Mouse (Mus musculus): ENCODE measurements around the gene Nle1. TPM values are rescaled to one million over a fixed set of nuclear protein-coding genes. Genes with fewer than 3 reads are reported as not detected.

Gene Nle1
- polyA plus RNA-seq, 1 experiment from 2014 or later, result 32.1 TPM

GRCm38 (mm10) chr11:82908608-82908989, 388 bp upstream of the Nle1 start:
- Histone ChIP-seq H3K9ac (peak overlapping the region; percentile 85; the same call in 1 of the 2 replicates), H3K4me3 (peak overlapping the region; percentile 82; the same call in 1 of the 2 replicates), H3K4me2 (replicated peaks) (peak overlapping the region; percentile 77), H3K27ac (no peak overlapping the region), H3K36me3 (peaks cover 24% of the 10 kb centered on the region), H3K9me3 (replicated peaks) (no peaks in the 10 kb centered on the region), H3K4me1 (peaks cover 7% of the 10 kb centered on the region), H3K27me3 (peaks cover 14% of the 10 kb centered on the region)
- ATAC-seq (ENCODE audit: low FRiP score), result no peak
- WGBS, result 83% methylated on average over 3 of the region's 10 CpGs

- H3K4me1 ChIP-seq, result peaks cover 7% of the 10 kb centered on the region
- 88% methylated on average over 5 of the region's 5 CpGs for WGBS
- H3K9ac ChIP-seq, result no peak overlapping the region
- no peak for ATAC-seq (ENCODE audit: low FRiP score)
- no peaks in the 10 kb centered on the region for H3K9me3 ChIP-seq (replicated peaks)
- H3K4me2 ChIP-seq (replicated peaks), result no peak overlapping the region
- H3K4me3 ChIP-seq, result no peak overlapping the region
- H3K27me3 ChIP-seq, result no peaks in the 10 kb centered on the region; the same call in 1 of the 2 replicates
- peaks cover 52% of the 10 kb centered on the region for H3K36me3 ChIP-seq
- H3K27ac ChIP-seq, result no peak overlapping the region
Measured at GRCm38 (mm10) chr11:82905816-82906215, 2.4 kb downstream of the Nle1 start.

- Histone ChIP-seq H3K27ac (no peak overlapping the region), H3K4me1 (peaks cover 7% of the 10 kb centered on the region), H3K4me3 (no peak overlapping the region), H3K27me3 (no peaks in the 10 kb centered on the region), H3K36me3 (peaks cover 61% of the 10 kb centered on the region), H3K4me2 (replicated peaks) (no peak overlapping the region), H3K9ac (no peak overlapping the region), H3K9me3 (replicated peaks) (no peaks in the 10 kb centered on the region)
- no peak for ATAC-seq (ENCODE audit: low FRiP score)
- WGBS, result 73% methylated on average over 8 of the region's 8 CpGs
Measured at GRCm38 (mm10) chr11:82904952-82905351, 3.3 kb downstream of the Nle1 start.

GRCm38 (mm10) chr11:82901606-82902310, 6.5 kb downstream of the Nle1 start:
- no peak for ATAC-seq (ENCODE audit: low FRiP score)
- Histone ChIP-seq H3K4me2 (replicated peaks) (no peak overlapping the region), H3K36me3 (peaks cover 72% of the 10 kb centered on the region), H3K27me3 (no peaks in the 10 kb centered on the region), H3K9me3 (replicated peaks) (no peaks in the 10 kb centered on the region), H3K9ac (no peak overlapping the region), H3K4me3 (no peak overlapping the region), H3K27ac (no peak overlapping the region), H3K4me1 (no peaks in the 10 kb centered on the region)
- WGBS, result 91% methylated on average over 20 of the region's 20 CpGs

GRCm38 (mm10) chr11:82899720-82900119, 8.5 kb downstream of the Nle1 start:
- no peak overlapping the region for H3K4me3 ChIP-seq
- H3K4me1 ChIP-seq, result no peaks in the 10 kb centered on the region
- peaks cover 59% of the 10 kb centered on the region for H3K36me3 ChIP-seq
- 93% methylated on average over 5 of the region's 5 CpGs for WGBS
- no peak overlapping the region for H3K27ac ChIP-seq
- no peaks in the 10 kb centered on the region for H3K9me3 ChIP-seq (replicated peaks)
- no peak for ATAC-seq (ENCODE audit: low FRiP score)
- H3K27me3 ChIP-seq, result no peaks in the 10 kb centered on the region
- no peak overlapping the region for H3K9ac ChIP-seq
- no peak overlapping the region for H3K4me2 ChIP-seq (replicated peaks)

GRCm38 (mm10) chr11:82897478-82897877, 10.7 kb downstream of the Nle1 start:
- peaks cover 36% of the 10 kb centered on the region for H3K36me3 ChIP-seq
- H3K4me3 ChIP-seq, result no peak overlapping the region
- H3K9me3 ChIP-seq (replicated peaks), result no peaks in the 10 kb centered on the region
- ATAC-seq (ENCODE audit: low FRiP score), result no peak
- no peak overlapping the region for H3K4me2 ChIP-seq (replicated peaks)
- no peak overlapping the region for H3K9ac ChIP-seq
- no peaks in the 10 kb centered on the region for H3K27me3 ChIP-seq
- 85% methylated on average over 10 of the region's 10 CpGs for WGBS
- H3K27ac ChIP-seq, result no peak overlapping the region
- no peaks in the 10 kb centered on the region for H3K4me1 ChIP-seq

- WGBS, result 59% methylated on average over 7 of the region's 7 CpGs
- H3K27ac ChIP-seq, result no peak within 1 kb of the TSS
- H3K9ac ChIP-seq, result peak within 1 kb of the TSS; percentile 32; the same call in 1 of the 2 replicates
- no peak within 1 kb of the TSS for H3K4me3 ChIP-seq
- peaks cover 19% of the 10 kb centered on the region for H3K4me1 ChIP-seq
- no peaks in the 10 kb centered on the region for H3K36me3 ChIP-seq
- no peak for ATAC-seq (ENCODE audit: low FRiP score)
- peaks cover 9% of the 10 kb centered on the region; the same call in 1 of the 2 replicates for H3K27me3 ChIP-seq
- H3K9me3 ChIP-seq (replicated peaks), result no peaks in the 10 kb centered on the region
- H3K4me2 ChIP-seq (replicated peaks), result no peak within 1 kb of the TSS
Measured at GRCm38 (mm10) chr11:82891936-82892335, 16.3 kb downstream of the Nle1 start, which contains the start of gene Fndc8. TSS of gene Fndc8 (plus strand) at chr11:82892124.

GRCm38 (mm10) chr11:82890342-82890762, 17.9 kb downstream of the Nle1 start, which contains the start of gene Rad51d:
TSS of gene Rad51d (minus strand) at chr11:82890614.
- Histone ChIP-seq H3K4me1 (peaks cover 19% of the 10 kb centered on the region), H3K9ac (peak within 1 kb of the TSS; percentile 78), H3K9me3 (replicated peaks) (no peaks in the 10 kb centered on the region), H3K36me3 (no peaks in the 10 kb centered on the region), H3K4me2 (replicated peaks) (peak within 1 kb of the TSS; percentile 90), H3K27ac (peak within 1 kb of the TSS; percentile 52; the same call in 1 of the 2 replicates), H3K27me3 (peaks cover 9% of the 10 kb centered on the region; the same call in 1 of the 2 replicates), H3K4me3 (peak within 1 kb of the TSS; percentile 63)
- peak; percentile 90 for ATAC-seq (ENCODE audit: low FRiP score)
- WGBS, result under 1% methylated on average over 22 of the region's 26 CpGs

- no peaks in the 10 kb centered on the region for H3K9me3 ChIP-seq (replicated peaks)
- peaks cover 19% of the 10 kb centered on the region for H3K4me1 ChIP-seq
- WGBS, result 7% methylated on average over 31 of the region's 31 CpGs
- ATAC-seq (ENCODE audit: low FRiP score), result peak; percentile 70
- H3K9ac ChIP-seq, result peak overlapping the region; percentile 78
- peak overlapping the region; percentile 90 for H3K4me2 ChIP-seq (replicated peaks)
- no peaks in the 10 kb centered on the region for H3K36me3 ChIP-seq
- H3K27ac ChIP-seq, result peak overlapping the region; percentile 52; the same call in 1 of the 2 replicates
- H3K4me3 ChIP-seq, result peak overlapping the region; percentile 63
- peaks cover 9% of the 10 kb centered on the region; the same call in 1 of the 2 replicates for H3K27me3 ChIP-seq
Measured at GRCm38 (mm10) chr11:82889524-82890341, 18.5 kb downstream of the Nle1 start.

- 54% methylated on average over 10 of the region's 10 CpGs for WGBS
- H3K9me3 ChIP-seq (replicated peaks), result no peaks in the 10 kb centered on the region
- ATAC-seq (ENCODE audit: low FRiP score), result no peak
Measured at GRCm38 (mm10) chr11:82888491-82888946, 19.7 kb downstream of the Nle1 start.

GRCm38 (mm10) chr11:82886559-82886958, 21.7 kb downstream of the Nle1 start:
- H3K4me3 ChIP-seq, result no peak overlapping the region
- no peak overlapping the region for H3K4me2 ChIP-seq (replicated peaks)
- H3K4me1 ChIP-seq, result peaks cover 19% of the 10 kb centered on the region
- H3K27ac ChIP-seq, result no peak overlapping the region
- ATAC-seq (ENCODE audit: low FRiP score), result no peak
- WGBS, result 86% methylated on average over 3 of the region's 3 CpGs
- H3K36me3 ChIP-seq, result 0 out of 2 replicates have a peak, but pooled peaks cover 7% of the 10 kb centered on the region
- H3K9ac ChIP-seq, result no peak overlapping the region
- peaks cover 2% of the 10 kb centered on the region; the same call in 1 of the 2 replicates for H3K27me3 ChIP-seq
- H3K9me3 ChIP-seq (replicated peaks), result no peaks in the 10 kb centered on the region

More at GRCm38 (mm10) chr11:82888491-82888946, 19.7 kb downstream of the Nle1 start:
- peak overlapping the region; percentile 38; the same call in 1 of the 2 replicates for H3K9ac ChIP-seq
- no peak overlapping the region for H3K27ac ChIP-seq
- H3K36me3 ChIP-seq, result no peaks in the 10 kb centered on the region
- H3K4me1 ChIP-seq, result peaks cover 19% of the 10 kb centered on the region
- peak overlapping the region; percentile 90; the same call in 1 of the 2 replicates for H3K4me2 ChIP-seq (replicated peaks)
- no peak overlapping the region for H3K4me3 ChIP-seq
- H3K27me3 ChIP-seq, result peaks cover 9% of the 10 kb centered on the region; the same call in 1 of the 2 replicates

- Histone ChIP-seq H3K27me3 (no peaks in the 10 kb centered on the region), H3K9ac (no peak overlapping the region), H3K27ac (no peak overlapping the region), H3K9me3 (replicated peaks) (no peaks in the 10 kb centered on the region), H3K4me3 (no peak overlapping the region), H3K36me3 (0 out of 2 replicates have a peak, but pooled peaks cover 11% of the 10 kb centered on the region), H3K4me2 (replicated peaks) (no peak overlapping the region), H3K4me1 (peaks cover under 1% of the 10 kb centered on the region; the same call in 1 of the 2 replicates)
- 70% methylated on average over 8 of the region's 8 CpGs for WGBS
- no peak for ATAC-seq (ENCODE audit: low FRiP score)
Measured at GRCm38 (mm10) chr11:82883180-82883579, 25.0 kb downstream of the Nle1 start.
